Mouse (Mus musculus): Measurements from ENCODE around the gene Cyp4f18.
"Not testable (repeated sequence)": the region's sequence is repeated elsewhere in the genome, so short reads cannot be mapped to it uniquely, and the experiment has no call there.

- not testable (repeated sequence) for TF ChIP-seq CTCF, EP300 (IDR thresholded peaks at IDR 0.05; ENCODE audit: low read depth)
Observed at GRCm38 (mm10) chr8:72017339-72017738, 7.9 kb upstream of the Cyp4f18 start.
